Mouse (Mus musculus) layer of hippocampus, postnatal 10 days (tissue): ENCODE results near the gene Rcan2. TPM values are rescaled to one million over a fixed set of nuclear protein-coding genes. Genes with fewer than 3 reads are reported as not detected.
"Not testable (repeated sequence)": the region's sequence is repeated elsewhere in the genome, so short reads cannot be mapped to it uniquely, and the experiment has no call there.

Experiments
- DNase-seq, 2 experiments: peaks; one replicate each; pipeline ENCODE4 v3.0.0; 2021; ENCODE audit warnings: low spot score in 2 of 2
- total RNA-seq, 2 experiments: library from RNA; stranded (reverse); gene quantifications; 2 replicates each; pipeline ENCODE4 v1.2.3; 2021

Rcan2 gene
- total RNA-seq, 2 experiments from 2014 or later = 40.2 to 42.5 TPM

DNA sequence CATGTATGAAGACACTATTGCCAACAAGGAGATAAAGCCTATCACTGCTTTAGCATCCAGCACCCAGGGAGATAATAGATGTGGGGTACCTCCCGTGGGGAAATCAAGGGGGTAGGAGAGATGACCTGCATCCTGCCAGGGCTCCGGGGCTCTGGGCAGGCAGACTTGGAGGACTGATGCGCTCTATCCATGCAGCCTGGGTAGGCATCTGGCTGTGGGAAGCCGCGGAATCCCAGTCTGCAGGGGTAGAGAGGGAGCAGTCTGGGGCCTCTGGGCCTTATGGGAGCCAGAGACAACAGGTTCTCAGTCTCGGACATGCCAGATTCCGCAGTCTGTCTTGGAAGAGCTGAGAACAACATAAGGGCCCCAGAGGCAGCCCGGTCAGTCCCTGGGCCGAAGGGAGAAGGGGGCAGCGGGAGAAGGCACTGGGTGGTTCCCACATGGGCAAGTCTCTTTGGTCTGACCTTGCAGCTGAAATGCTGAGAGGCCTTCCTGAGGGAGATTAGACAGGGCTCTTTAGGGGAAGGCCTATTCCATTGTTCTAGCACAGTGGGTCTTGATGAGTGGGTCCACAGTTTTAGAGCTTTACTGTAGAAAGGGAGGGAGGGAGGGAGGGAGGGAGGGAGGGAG lies 23.7 kb downstream of the Rcan2 start:
- DNase-seq = no peak

DNA sequence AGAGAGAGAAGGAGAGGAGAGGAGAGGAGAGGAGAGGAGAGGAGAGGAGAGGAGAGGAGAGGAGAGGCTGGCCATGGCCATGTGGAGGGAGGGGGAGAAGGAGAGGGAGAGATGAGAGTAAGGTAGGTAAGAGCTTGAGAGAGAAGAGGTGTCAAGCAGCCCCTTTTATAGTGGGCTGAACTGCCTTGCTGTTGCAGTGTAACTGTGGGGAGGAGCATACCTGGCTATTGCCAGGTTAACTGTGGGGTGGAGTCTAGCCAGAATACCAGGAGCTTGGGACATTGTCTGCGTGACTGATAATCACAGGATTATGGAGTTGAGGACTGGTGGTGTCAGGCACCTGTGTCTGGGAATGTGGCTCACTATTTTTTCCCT lies 24.2 kb downstream of the Rcan2 start:
- DNase-seq = not testable (repeated sequence)

DNA sequence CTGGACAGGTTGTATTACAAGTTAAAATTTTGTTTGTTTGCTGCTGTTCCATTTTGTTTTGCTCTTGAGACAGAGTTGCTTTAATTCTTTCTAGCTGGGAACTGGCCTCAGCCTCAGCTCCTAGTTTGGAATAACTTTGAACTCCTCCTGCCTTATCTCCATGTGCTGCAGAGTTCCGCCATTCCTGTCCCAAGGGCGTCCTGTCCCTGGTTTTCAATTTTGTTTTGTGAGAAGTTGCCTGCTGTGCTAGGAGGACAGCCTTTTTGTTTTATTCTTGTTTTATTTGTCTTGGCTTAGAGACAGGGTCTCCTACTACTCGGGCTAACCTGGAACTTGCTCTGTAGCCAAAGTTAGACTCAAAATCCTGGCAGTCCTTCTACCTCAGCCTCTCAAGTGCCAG lies 26.1 kb downstream of the Rcan2 start:
- DNase-seq = no peak

DNA sequence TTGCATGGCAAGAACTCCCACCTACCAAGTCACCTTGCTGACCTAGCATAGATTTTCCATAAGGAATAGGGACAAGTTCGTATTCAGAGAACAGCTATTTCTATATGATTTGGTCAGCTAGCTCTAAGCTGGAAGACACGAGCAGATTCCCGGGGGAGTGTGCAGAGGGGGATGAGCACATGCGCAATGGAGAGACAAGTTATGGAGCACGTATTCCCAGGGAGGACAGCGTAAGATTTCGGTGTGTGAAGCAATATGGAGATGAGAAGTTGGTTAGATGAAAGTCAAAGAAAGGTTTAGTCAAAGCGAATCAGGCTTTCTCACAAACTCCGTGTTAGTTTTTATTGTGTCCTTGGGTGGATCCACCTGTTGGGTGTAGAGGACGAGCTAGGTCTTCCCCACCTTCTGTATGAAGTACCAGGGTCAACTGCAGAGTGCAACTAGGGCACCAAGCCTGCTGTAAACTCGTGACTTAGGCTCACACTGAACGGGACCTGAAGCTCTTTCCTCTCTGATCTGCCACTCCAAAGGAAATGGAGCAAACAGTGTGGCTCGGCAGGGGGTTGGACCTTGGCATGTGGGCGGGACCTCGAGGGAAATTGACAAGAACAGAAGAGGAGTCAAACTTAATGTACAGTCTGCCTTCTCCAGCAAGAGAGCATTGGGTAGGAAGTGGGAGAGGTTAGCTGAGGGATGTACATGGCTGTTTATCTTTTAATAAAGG lies 31.4 kb downstream of the Rcan2 start:
- no peak for DNase-seq

DNA sequence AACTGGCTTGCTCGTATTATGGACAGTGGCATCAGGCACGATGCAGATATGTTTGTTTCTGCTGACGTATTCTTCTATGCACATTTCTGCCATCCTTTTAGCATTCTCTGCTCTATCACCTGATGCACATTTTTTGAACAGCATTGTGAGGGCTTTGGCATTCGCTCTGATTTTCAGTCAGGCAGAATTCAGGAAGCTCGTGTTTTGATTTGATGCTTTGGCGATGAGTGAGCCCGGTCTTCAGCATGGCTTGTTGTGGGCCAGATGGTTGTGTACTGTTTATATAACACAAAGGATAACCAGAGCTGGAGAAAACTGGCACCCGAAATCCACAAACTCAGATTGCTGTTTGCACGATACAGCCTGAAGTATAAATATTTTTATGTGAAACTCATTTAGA lies 39.1 kb downstream of the Rcan2 start:
- no peak for DNase-seq

DNA sequence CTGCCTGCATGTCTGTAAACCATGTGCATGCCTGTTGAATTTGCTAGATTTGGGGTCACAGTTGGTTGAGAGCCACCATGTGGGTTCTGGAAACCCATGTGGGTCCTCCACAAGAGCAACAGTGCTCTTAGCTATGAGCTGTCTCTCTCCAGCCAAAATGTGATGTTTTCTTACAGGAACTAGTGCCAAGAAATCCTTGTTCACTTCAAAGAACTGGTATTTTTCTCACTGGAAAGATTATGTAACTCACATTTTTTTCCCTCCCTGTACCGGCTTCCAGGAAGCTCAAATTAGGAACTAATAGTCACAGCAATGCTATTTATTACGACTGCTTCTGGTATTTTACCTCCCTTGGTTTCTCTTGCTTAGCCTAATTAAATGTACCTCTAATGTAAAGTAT lies 45.6 kb downstream of the Rcan2 start:
- DNase-seq = no peak

DNA sequence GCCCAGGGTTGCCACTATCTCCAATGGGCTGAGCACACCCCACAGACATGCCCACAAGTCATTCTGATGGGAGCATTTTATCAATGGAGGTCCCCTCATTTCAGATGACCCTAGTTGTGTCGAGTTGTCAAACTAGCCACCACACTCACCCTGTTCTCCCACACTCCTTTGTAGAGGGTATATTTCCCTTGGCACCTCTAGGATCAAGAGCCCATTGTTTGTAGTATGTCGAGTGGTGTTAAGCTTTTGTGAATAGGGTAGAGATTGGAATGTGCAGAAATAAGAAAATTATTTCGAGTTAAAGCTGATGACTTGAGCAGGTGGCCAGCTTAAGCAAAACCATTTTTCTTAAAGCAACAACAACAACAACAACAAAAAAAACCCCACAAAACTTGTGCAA lies 47.8 kb downstream of the Rcan2 start:
- DNase-seq = no peak

DNA sequence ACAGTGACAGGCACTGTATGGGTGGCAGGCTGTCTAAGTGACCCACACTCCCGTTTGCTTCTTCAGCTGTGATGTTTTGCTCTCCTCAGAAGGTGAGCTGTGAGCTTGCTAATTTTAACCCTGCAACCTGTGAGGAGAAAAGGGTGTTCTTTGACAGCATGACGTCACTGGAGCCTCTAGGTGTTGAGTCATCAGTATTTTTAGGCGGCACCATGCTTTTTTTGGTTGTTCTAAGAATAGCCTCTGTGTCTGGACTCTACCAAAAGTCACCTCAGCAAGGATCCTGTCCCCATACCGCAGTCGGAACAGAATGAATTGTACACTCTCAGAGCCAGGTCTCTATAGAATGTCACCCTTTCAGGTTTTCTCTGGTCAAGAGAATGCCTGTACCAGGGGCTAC lies 54.0 kb downstream of the Rcan2 start:
- DNase-seq = no peak

DNA sequence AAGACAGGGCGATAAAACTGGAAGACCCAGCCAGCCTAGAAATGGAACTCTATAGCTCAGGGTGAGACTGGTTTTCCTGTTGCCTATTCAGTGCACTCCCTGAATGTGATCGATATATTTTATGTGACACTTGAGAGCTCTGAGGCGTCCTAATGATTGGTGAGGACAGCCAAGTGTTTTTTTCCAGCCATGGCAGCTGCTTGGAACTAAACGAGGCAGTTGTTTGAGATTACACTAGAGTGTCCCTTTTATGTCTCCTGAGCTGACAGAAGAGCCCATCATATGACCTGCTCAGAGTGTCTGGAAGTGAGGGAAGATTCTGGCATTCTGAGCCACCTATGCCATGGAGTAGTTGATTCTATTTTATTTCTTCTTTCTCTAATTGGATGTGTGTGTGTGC lies 54.9 kb downstream of the Rcan2 start:
- DNase-seq = no peak

DNA sequence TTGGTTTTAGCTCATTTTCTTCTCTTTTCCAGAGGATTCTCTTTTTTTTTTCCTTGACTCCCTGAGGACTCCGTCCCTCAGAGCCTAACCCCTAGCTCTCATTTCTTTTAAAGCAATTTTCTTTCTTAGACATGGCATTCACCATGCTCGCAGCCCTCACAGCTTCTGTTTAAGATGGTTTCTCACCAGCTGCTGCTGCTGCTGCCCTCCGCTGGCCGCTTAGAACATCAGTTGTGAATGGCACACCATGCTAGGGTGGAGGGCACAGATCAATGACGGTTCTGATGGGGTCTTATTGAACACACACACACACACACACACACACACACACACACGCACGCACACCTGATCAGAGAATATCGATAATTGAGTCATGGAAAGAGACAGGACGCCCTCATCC lies 67.7 kb downstream of the Rcan2 start:
- DNase-seq = no peak

DNA sequence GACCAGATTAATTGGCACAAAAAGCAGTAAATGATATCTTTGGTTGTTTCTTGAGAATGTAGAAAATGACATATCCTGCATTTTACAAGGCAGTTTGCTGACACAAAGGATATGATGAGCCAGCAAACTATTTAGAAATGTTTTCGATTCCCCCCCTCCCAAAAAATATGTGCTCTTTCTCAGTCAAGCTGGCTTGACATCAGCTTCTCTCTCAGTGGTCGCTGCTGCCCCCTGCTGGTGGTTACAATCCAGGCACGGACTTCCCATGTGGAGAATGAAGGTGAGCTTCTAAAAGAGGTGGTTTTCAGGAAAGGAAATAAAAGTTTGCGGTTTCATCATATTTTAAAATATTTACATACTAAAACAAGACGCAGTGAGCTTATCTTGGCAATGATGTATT lies 68.5 kb downstream of the Rcan2 start:
- DNase-seq = peak; percentile 87 to 88

DNA sequence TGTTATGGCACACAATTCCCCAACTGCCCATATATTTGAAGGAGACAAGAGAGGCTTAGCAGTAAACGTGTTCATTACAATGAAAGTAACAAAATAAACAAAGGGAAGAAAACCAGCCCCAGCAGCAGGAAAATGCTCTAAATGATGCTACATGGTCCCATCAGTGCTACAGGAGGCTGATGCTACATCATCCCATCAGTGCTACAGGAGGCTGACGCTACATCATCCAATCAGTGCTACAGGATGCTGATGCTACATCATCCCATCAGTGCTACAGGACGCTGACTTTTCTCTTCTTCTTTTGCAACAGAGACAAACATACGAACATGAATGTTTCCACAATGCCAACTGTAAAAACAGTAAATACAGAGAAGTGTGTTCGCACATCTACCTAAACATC lies 73.3 kb downstream of the Rcan2 start:
- no peak for DNase-seq

DNA sequence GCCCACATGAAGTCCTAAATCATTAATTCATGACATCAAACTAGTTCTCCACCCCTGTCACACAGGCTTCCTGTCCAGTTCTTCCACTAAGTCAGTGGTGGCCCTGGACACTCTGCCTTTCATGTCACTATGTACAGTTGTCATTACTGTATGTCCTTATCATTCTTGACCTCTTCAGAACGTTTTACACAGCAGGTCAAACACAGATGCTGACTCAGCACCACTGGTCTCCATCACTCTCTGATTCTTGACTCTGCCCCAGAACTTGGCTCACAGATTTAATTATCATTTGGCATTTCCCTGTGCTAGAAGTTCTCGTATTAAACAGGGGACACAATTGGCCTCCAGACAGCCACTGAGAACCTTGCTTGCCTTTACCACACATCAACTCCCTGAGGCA lies 76.3 kb downstream of the Rcan2 start:
- no peak for DNase-seq

DNA sequence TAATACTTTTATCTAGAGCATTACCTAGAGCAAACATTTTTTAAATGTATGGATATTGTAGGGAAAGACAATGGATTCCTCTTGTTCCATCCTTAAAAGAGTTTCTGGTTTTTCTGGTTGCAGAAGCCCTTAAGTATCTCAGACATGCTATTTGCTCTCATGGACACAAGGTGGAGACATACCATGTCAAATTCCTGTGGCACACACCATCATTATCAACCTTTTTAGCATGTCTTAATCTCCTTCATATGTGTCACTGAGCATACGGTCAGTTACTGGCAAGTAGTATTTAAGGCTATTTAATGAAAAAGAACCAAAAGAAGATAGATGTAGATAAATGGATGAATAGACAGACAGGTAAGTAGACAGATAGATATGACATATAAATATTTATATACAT lies 81.9 kb downstream of the Rcan2 start:
- DNase-seq = peak; percentile 28 to 47

DNA sequence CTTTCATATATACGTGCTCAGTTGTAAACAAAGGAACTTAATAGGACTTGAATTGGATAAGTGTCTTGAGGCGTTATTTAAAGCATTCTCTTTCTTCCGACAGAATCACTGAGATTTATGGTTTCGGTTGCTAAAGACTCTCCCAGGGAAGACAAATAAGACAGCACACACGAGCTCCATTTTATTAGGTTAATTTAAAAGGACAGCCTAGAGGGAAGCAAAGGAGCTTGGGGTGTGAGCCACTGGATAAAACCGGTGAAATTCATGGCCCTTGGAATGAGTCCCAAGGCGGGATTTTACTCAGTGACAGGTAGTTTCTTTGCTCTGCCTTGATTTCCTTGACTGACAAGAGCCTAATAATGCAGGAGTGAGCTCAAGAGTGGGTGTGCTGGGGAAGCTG lies 85.1 kb downstream of the Rcan2 start:
- DNase-seq = no peak

DNA sequence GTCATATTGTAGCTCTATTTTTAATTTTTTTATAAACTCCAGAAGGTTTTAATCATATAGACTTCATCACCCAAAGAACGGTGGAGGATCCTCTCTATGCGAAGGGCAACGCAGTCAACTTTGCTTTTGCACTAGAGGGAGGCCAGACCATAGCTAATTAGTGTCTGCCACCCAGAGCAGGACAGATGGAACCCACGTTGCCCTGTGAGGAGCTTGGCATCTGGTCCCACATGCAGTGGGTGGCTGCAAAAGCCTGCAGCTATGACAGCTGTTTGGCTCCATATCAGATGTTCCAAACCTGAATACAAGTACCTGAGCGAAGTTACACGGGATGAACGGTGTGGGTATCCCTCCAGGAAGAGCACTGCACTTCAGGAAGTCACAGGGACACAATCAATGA lies 86.8 kb downstream of the Rcan2 start:
- DNase-seq = no peak

DNA sequence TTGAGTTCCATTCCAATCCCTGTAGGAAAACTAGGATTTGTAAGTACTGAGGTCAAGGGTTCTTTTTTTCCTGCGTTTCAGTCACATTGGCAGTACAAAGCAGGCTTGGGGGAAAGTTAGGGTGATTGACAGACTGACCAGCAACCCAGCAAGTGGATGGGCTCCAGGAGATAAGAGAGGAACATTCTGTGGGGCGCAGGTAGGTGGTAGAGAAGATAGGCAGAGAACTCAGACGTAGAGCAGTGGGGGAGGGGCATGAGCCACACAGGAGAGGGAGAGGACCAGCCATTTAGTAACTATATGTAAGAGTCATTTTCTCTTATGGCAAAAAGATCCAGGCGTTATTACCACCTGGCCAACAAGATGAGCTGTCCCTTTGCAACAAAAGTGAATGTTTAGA lies 96.2 kb downstream of the Rcan2 start:
- no peak for DNase-seq

DNA sequence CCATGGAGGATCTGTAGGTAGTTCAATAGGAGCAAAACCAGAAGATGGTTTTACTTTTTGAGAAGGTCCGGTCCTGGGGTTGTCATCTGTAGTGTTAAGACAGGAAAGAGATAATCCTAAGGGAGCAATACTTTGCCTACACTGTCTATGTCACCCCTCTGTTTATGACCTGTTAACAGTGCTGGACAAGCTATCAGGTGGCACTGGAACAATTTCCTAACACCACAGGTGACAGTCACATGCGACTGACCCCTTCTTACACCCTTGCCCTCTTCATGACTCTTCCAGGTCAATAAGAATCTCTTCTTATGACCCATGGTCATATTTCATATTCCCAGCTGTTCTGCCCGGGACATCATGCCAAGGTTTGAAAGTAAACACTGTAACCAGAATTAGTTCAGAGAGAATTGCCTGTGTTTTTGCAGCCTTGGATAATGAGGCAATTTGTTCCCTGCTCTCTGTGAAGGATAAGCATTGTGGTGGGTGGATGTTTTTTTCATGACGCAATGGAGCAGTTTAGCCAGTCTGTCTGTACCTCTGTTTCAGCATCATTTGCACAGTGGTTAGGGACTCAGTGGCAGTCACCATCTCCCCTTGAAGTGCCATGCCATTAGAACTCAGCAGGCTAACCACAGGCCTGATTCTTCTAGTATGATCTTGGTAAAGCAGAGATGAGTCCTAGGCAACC lies 98.4 kb downstream of the Rcan2 start:
- DNase-seq = no peak

DNA sequence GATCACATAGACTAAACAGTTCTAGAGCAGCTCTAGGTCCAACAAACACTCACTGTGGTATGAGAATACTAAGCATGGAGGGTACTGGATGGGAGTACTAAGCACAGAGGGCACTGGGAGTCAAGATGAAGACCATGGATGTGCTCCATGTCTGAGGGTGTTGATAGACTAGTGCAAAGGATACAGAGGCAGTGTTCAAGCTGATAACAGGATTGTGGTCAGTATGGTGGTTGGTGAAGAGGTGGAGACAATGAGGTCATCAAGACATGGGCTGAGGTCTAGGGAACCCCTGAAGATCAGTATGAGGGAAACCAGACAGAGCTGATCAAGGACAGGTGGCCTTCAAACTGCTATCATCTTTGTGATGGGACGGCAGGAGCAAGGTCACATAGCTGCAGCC lies 99.0 kb downstream of the Rcan2 start:
- DNase-seq = no peak

DNA sequence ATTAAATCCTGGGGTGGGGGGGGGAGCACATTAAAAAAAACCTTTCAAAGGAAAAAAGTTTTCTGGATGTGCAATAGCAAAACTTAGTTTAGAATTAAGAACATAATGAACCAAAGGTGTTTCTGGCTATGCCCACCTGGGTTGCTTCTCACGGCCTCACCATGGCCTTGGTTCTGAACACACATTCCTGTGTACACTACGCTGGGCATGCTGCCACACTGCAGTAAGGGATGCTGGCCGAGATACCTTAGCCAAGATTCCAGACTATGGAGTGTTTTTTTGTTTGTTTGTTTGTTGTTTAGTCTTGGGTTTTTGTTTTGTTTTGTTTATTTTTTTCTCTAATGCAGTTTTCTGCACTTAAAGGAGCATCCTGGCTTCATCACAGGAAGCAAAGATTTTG lies 100.3 kb downstream of the Rcan2 start:
- no peak for DNase-seq

DNA sequence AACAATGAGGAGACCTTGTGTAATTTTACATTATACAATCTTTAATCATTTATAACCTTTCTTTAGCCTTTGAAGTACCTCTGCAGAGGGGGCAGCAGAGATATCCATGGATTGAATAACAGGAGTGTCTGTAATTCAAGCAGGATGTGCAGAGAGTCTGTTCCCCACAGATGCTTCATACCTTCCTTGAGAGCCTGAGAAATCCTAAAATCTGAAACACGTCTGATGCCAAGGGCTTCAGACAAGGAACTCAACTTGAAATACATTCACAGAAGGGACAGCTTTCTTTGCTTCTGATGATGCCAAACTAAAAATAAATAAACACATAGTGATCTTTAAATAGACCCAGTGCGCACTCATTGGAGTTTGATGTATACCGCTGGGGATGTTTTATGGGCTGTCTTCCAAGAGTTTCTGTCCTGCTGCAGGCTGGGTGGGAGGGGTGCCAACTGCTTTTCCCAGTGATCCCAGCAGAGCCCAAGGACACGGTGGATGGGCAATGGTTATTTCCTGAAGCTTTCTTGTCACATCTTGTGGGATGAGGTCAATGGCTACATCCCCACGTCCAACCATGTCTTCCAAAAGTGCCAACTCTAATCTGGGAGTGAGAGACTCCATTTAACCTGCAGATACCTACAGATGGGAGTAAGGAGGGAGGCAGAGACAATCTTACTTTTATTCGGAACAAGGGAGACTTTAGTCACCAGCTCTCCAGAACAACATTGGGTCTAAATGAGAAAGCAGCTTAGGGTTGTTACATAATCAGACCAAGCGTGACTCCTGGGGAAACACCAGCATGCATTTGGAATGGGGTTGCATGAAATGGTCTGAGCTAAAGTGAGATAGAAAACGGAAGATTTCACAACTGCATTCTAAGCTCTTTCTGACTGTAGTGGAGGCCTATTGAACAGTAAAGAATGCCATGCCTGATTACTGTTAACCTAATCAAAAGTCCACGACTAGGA lies 102.9 kb downstream of the Rcan2 start:
- no peak for DNase-seq

DNA sequence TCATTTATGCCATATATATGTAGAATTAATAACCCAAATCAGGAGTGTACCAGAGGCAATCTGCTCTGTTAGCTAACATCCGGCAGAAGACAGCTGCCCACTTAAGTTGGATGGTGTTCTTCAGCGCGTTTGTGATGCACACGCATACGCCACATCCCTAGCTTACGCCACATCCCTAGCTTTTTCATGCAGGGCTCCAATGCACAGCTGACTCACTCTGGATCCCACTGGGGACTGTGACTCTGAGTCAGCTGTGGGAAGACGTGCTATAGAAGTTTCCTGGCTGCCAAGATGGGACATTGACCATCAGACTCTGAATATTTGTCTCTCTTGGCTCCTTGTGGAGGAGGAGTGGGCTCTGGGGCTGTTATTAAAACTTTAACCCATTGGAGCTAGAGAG lies 103.7 kb downstream of the Rcan2 start:
- no peak for DNase-seq
